Mouse (Mus musculus): Measurements from ENCODE around the gene Mast3.

Mast3 gene

DNA sequence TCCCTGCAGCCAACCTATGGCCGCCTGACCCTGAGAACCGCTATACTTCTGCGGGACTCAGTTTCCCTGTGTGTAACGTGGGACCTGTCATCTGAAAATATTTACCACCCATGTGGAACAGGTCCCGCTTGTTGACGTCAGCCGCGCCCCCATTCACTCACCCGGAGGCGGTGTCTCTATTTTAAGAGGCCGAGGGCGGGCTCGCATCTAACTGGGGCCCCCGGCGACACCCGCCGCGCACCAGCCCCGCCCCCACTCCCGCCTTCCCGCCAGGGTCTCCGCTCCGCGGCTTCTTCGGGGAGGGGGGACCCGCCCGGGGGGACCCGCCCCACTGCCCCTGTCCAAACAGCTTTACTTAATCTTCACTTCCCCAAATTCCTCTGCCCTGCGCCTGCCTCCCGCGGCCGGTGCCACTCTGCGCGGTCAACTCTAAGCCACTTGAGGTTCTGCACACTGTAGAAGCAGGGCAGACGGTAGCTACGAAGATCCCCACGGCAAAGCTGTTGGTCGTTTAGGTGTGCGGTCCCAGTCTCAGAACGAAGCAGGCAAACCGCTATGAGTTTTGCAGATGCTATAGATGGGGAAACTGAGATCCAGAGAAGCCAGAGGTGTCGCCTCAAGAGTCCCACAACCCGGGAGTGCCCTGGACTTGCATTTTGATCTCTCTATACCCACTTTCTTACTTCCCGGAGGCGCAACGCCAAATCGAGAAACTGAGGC lies 933 bp downstream of the Mast3 start:
- DNase-seq (ENCODE audit: low spot score in 2 of 2) = no peak

GRCm38 (mm10) chr8:70802786-70803510 lies 1.9 kb downstream of the Mast3 start:
- no peak for DNase-seq (ENCODE audit: low spot score in 2 of 2)

DNA sequence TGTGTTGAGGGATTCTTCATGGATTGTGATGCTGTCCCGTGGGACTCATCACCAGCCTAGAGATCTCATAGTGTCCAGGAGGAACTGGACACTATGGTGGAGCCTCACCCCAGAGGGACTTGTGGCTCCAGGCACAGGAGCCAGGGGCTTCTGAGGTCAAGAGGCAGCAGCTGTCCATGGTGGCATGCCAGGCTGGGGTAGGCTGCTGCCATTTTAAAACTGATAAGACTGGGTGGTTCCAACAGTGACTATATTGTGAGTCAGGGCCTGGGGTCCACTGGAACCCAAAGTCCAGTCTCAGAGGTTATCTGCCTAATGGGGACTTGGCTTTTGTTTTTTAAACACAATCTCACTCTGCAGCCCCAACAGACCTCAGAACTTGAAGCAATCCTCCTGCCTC lies 3.0 kb downstream of the Mast3 start:
- DNase-seq (ENCODE audit: low spot score in 2 of 2) = no peak

- no peak for DNase-seq (ENCODE audit: low spot score in 2 of 2)
These were observed 3.7 kb downstream of the Mast3 start for GRCm38 (mm10) chr8:70801156-70801555.

DNA sequence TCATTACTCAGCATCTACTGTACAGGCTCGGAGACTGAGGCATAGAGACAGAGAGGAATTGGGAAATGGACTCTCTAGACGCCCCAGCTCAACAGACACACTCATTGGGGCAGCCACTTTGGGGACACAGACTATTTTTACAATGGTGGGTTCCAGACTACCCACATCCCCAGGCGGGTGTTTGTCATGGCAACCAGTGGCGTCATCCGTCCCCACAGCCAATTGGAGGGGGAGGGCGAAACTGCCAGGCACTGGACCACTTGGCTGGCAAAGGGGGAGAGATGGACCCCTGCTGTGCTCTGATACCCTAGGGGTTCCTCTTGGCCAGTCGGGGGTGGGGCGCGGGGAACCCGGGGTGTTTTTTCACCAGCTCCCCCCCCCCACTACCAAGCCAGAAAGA lies 4.2 kb downstream of the Mast3 start:
- DNase-seq (ENCODE audit: low spot score in 2 of 2) = no peak

DNA sequence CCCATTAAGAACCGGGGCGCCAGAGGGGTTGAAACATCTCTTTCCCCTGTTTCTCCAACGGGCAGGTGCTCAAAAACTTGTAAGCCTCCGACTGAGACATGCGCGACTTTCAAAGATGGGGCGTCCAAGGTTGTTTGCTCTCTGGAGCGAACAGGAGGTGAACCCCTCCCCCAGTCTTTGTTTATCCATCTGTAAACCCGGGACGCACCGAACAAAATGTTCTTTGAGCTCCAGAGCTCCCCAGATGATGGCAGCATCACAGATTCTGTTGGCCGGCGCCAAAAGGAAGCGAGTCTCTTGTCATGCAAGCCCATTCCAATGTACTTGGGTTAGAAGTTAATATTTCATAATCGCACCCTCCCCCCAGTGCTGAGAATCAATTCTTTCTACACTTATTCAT lies 6.6 kb downstream of the Mast3 start:
- no peak for DNase-seq (ENCODE audit: low spot score in 2 of 2)

DNA sequence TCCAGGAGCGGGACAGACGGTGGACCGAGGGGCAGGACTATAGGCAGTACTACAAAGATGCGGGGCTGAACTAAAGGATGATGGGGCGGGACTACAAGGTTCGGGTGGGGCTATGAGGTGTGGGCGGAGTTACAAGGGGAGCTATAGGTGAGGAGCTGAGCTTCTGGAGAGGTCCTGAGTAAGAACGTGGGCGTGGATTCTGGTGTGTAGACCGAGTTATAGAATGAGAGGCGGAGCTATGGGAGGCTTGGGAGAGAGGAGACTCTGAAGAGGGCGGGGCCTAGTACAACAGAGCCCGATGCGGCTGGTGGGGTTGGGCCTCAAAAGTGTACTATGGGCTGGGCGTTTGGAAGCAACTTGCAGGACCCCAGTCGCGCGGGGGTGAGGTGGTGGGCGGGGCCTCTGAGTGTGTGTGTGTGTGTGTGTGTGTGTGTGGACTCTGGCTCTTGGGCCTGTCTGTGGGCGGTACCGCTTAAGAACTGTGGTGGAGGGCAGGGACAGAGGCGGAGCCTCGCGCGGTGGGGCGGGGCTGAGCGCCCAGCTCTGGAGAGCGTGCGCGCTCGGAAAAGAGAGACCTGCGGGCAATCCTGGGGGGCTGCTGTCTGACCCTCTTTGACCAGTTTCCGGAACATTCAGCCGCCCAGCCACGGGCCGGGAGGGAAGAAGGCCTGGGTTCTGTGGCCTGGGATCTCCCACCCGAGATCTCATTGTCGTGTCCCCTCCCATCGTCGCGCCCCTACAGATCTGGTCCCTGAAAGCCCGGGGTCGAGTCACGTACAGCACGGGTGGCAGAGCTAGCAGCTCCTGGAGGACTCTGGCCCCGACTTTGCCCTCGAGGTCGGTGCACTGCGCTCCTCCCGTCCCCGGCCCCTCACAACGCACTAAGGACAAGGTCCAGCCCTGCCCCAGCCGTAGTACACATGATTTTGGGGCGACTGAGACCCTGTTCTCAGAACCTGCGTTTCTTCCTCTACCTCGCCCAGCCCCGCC lies 7.5 kb downstream of the Mast3 start:
- peak; percentile 52 to 70 for DNase-seq (ENCODE audit: low spot score in 2 of 2)

GRCm38 (mm10) chr8:70796403-70797080 lies 8.3 kb downstream of the Mast3 start:
- DNase-seq (ENCODE audit: low spot score in 2 of 2) = peak; percentile 55 to 76

DNA sequence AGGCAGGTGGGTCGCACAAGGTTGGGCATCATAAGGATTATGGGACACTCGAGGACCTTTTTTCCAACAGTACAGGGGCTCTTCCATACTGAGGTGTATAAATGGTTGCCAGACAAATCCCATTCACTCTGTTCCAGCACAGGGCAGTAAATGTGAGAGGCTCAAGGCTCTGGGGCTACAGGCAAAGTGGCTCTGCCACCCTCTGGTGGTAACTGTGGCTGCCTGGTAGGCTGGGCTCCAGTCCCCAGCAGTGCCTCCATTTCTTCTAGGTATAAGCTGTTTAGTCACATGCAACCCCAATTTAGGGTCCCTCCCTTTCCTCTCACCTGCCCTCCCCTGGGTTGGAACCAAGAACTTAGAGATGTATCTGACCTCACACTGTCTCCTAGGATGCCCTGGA lies 9.5 kb downstream of the Mast3 start:
- no peak for DNase-seq (ENCODE audit: low spot score in 2 of 2)

DNA sequence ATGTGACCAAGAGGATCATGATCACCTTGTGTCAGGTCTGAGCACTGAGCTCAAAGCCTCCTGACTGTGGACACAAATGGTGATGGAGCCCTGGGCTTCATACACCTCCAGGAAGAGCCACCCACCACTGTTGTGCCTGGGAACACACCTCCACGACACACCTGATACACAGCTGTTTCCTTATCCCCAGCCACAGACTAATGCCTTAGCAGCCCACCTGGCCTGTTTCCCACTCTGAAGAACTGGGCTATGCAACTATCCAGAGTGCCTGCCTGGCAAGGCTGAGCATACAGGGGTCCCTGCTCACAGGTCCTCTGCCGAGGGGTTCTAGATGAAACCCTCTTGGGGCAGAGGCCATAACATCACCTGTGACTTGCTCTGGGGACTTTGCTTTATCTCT lies 10.6 kb downstream of the Mast3 start:
- DNase-seq (ENCODE audit: low spot score in 2 of 2) = no peak

DNA sequence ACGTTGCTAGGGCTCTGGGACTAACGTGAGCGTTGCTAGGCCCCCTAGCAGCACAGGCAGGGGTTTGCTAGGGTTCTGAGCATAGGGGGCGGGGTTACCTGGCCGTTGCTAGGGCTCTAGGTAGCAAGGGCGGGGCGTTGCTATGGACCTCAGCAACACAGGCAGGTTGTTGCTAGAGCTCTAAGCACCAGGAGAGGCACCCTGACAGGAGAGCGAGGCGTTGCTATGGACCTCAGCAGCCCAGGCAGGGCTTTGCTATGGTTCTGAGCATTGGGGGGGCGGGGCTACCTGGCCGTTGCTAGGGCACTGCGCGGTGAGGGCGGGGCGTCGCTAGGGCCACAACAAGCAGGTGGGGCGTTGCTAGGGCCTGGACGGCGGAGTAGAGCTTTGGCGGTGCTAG lies 12.2 kb downstream of the Mast3 start:
- peak in 1 of 2 experiments; percentile 68 for DNase-seq (ENCODE audit: low spot score in 2 of 2)

- peak; percentile 87 to 96 for DNase-seq (ENCODE audit: low spot score in 2 of 2)
These were observed 12.7 kb downstream of the Mast3 start for GRCm38 (mm10) chr8:70791975-70792691.

GRCm38 (mm10) chr8:70791294-70791701 lies 13.6 kb downstream of the Mast3 start:
- no peak for DNase-seq (ENCODE audit: low spot score in 2 of 2)

GRCm38 (mm10) chr8:70790846-70791245 lies 14.0 kb downstream of the Mast3 start:
- no peak for DNase-seq (ENCODE audit: low spot score in 2 of 2)

- no peak for DNase-seq (ENCODE audit: low spot score in 2 of 2)
These were observed 15.8 kb downstream of the Mast3 start for GRCm38 (mm10) chr8:70789046-70789445.

DNA sequence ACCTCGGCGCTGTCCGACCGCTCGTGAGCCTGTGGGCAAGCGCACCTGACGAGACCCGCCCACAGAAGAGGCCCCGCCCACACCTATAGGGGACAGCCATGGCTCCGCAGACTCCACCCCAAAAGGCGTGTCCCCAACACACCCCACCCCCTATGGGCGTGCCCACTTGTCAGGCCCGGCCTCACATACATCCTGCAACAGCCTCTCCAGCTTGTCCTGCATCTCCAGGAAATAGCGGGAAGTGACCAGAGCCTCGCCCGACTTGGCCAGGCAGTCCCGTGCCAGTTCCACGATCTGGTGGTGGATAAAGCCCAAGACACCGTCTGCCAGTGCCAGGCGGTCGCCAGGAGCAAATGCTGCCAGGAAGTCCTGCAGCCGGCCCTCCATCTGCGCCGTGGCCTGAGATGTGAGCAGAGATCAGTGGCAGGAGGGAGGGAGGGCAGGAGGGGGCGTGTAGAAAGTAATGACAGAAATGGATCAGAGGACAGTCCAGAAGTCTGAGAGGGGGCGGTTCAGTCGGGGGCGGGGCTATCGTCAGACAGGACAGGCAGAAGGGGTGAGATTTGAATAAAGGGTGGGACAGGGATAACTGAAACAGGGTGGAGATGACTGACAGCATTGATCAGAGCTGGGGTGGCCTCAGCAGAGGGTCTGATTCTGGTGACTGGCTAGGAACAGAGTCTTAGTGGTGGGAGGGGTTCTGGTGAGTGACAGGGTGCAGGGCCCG lies 16.8 kb downstream of the Mast3 start:
- peak in 1 of 2 experiments; percentile 61 for DNase-seq (ENCODE audit: low spot score in 2 of 2)

GRCm38 (mm10) chr8:70787051-70787445 lies 17.8 kb downstream of the Mast3 start:
- DNase-seq (ENCODE audit: low spot score in 2 of 2) = no peak

DNA sequence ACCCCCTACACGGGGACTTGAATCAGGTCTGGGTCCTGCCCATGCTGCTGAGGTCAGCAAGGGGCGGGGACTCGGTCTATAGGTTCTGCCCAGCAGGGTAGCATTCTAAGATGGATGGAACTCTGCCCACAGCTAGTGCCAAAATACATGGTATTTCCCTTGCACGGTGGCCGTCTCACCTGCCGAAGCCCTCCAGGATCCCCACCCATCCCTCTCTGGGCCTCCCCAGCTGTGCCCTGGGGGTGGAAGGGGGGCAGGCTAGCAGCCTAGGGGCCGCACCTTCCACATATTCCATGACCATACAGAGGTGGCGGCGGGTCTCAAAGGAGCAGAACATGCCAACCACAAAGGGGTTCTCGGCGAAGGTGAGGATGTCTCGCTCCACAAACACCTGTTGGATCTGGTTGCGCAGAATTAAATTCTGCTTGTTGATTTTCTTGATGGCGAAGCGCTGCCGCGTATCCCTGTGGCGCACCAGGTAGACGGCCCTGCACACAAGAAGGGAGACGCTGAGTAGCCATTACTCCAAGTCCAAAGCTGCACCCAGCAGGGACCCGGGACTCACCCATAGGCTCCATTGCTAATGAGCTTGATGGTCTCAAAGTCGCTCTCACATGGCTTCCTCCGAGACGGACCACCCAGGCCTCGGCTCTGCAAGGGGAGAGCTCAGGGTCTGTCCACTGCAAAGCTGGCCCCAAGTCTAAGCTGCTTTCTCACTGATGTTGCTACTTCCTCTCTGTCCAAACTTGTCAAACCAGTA lies 18.4 kb downstream of the Mast3 start:
- no peak for DNase-seq (ENCODE audit: low spot score in 2 of 2)

DNA sequence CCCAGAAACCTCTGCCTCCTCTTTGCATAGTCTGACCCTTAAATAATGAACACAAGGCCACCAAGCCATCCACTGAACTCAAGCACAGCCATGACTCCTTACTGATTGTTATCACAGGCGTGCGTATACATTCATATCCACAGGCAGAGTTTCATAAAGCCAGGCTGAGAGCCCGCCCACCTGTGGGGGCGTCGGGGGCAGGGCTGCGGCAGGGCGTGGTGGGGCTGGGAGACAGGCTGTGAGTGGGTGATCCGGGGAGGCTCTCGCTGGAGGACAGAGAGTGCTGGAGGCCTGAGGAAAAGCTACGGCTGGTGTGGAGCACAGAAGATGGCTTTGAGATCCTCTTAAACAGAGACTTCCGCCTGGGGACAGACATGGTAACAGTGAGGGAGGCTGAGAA lies 24.8 kb downstream of the Mast3 start:
- no peak for DNase-seq (ENCODE audit: low spot score in 2 of 2)
